Mouse (Mus musculus) forebrain, embryonic 16.5 days (tissue): ENCODE data around the gene Aimp2. TPM values are rescaled to one million over a fixed set of nuclear protein-coding genes. Genes with fewer than 3 reads are reported as not detected.

Experiments used
- ATAC-seq: fragments of 200-750 bp; cut with Nextera tagmentation; 2 replicates; pipeline ENCODE4 v1.8.0; 2017; ENCODE audit warnings: mild to moderate bottlenecking, moderate library complexity
- H3K27ac ChIP-seq: fragments of 300-500 bp; sonication (generic); 2 replicates; pipeline ENCODE4 v1.5.1; 2014; ENCODE audit warnings: low read length, control low read depth
- H3K27me3 ChIP-seq: fragments of 300-500 bp; sonication (generic); replicated peaks from 2 replicates; pipeline ENCODE4 v1.6.1; 2014; ENCODE audit warnings: low read length; ENCODE audit not compliant: control insufficient read depth, insufficient read depth
- H3K36me3 ChIP-seq: fragments of 300-500 bp; sonication (generic); 2 replicates; pipeline ENCODE4 v1.6.1; 2014; ENCODE audit not compliant: control insufficient read depth, insufficient read depth
- H3K4me1 ChIP-seq: fragments of 300-500 bp; sonication (generic); replicated peaks from 2 replicates; pipeline ENCODE4 v1.6.1; 2014; ENCODE audit warnings: low read length; ENCODE audit not compliant: control insufficient read depth, insufficient read depth
- H3K4me2 ChIP-seq: fragments of 300-500 bp; sonication (generic); 2 replicates; pipeline ENCODE4 v1.6.1; 2014; ENCODE audit warnings: mild to moderate bottlenecking, low read length, control low read depth
- H3K4me3 ChIP-seq: fragments of 300-500 bp; sonication (generic); replicated peaks from 2 replicates; pipeline ENCODE4 v1.5.1; 2014; ENCODE audit warnings: mild to moderate bottlenecking, low read length, control low read depth
- H3K9ac ChIP-seq: fragments of 300-500 bp; sonication (generic); replicated peaks from 2 replicates; pipeline ENCODE4 v1.6.1; 2014; ENCODE audit warnings: low read depth, low read length, control low read depth
- H3K9me3 ChIP-seq: fragments of 300-500 bp; sonication (generic); 2 replicates; pipeline ENCODE4 v1.6.1; 2016; ENCODE audit warnings: low read length; ENCODE audit not compliant: control insufficient read depth
- WGBS: fragments of 180-500 bp; shearing (Covaris S2); extraction: QIAGEN DNeasy Blood & Tissue Kit; methylation state at CpG from one replicate; pipeline ENCODE4 v1.1.7; 2014; 5-methylcytosine and 5-hydroxymethylcytosine counted together
- polyA plus RNA-seq: library from polyadenylated mRNA; unstranded; fragments of >200 nt; fragmentation: Nextera tagmentation; extraction: Ambion mirVana; gene quantifications from 2 replicates; pipeline ENCODE4 v1.2.1, GENCODE M21; 2015

Aimp2 gene
- polyA plus RNA-seq = 97.9 and 99.5 TPM in 2 replicates

GRCm38 (mm10) chr5:143909417-143910400 is at the start of gene Aimp2, which contains the start of gene Pms2:
Gene Aimp2 (minus strand): TSS chr5:143909847.
Gene Pms2 (plus strand): TSS chr5:143909964.
- peak within 1 kb of the TSS; percentile 69 for H3K9ac ChIP-seq
- H3K27ac ChIP-seq = peak within 1 kb of the TSS; percentile 90
- H3K27me3 ChIP-seq = no peaks in the 10 kb centered on the region
- no peaks in the 10 kb centered on the region for H3K9me3 ChIP-seq
- H3K4me2 ChIP-seq = peak within 1 kb of the TSS; percentile 88
- H3K4me1 ChIP-seq = peaks cover 24% of the 10 kb centered on the region
- peak within 1 kb of the TSS; percentile 94 for H3K4me3 ChIP-seq
- under 1% methylated on average over 70 of the region's 70 CpGs for WGBS
- peak; percentile 99 for ATAC-seq
- H3K36me3 ChIP-seq = no peaks in the 10 kb centered on the region; the same call in 1 of the 2 replicates

GRCm38 (mm10) chr5:143957101-143957500 is 47.5 kb upstream of the Aimp2 start:
- no peaks in the 10 kb centered on the region for H3K27me3 ChIP-seq
- H3K4me1 ChIP-seq = no peaks in the 10 kb centered on the region
- WGBS = 93% methylated on average over 6 of the region's 6 CpGs
- no peak for ATAC-seq
- H3K27ac ChIP-seq = no peak overlapping the region
- H3K9me3 ChIP-seq = no peaks in the 10 kb centered on the region
- no peak overlapping the region for H3K9ac ChIP-seq
- H3K4me3 ChIP-seq = no peak overlapping the region
- no peaks in the 10 kb centered on the region for H3K36me3 ChIP-seq
- no peak overlapping the region for H3K4me2 ChIP-seq

- no peak overlapping the region for H3K4me2 ChIP-seq
- ATAC-seq = no peak
- 55% methylated on average over 5 of the region's 5 CpGs for WGBS
These were observed 40.4 kb upstream of the Aimp2 start for GRCm38 (mm10) chr5:143950016-143950415.

GRCm38 (mm10) chr5:143948361-143948760 is 38.7 kb upstream of the Aimp2 start:
- no peaks in the 10 kb centered on the region for H3K4me1 ChIP-seq
- H3K4me2 ChIP-seq = no peak overlapping the region
- H3K27me3 ChIP-seq = no peaks in the 10 kb centered on the region
- H3K9me3 ChIP-seq = no peaks in the 10 kb centered on the region
- H3K27ac ChIP-seq = no peak overlapping the region
- no peak for ATAC-seq
- WGBS = 89% methylated on average over 12 of the region's 12 CpGs
- H3K36me3 ChIP-seq = no peaks in the 10 kb centered on the region
- H3K4me3 ChIP-seq = no peak overlapping the region
- H3K9ac ChIP-seq = no peak overlapping the region

More at GRCm38 (mm10) chr5:143950016-143950415, 40.4 kb upstream of the Aimp2 start:
- Histone ChIP-seq H3K27ac (no peak overlapping the region), H3K36me3 (no peaks in the 10 kb centered on the region), H3K9me3 (no peaks in the 10 kb centered on the region), H3K4me1 (no peaks in the 10 kb centered on the region), H3K4me3 (no peak overlapping the region), H3K9ac (no peak overlapping the region), H3K27me3 (no peaks in the 10 kb centered on the region)

- ATAC-seq = peak; percentile 82
- H3K4me1 ChIP-seq = no peaks in the 10 kb centered on the region
- no peaks in the 10 kb centered on the region for H3K9me3 ChIP-seq
- no peaks in the 10 kb centered on the region for H3K27me3 ChIP-seq
- H3K4me2 ChIP-seq = no peak overlapping the region
- H3K9ac ChIP-seq = no peak overlapping the region
- no peak overlapping the region for H3K4me3 ChIP-seq
- WGBS = 76% methylated on average over 14 of the region's 14 CpGs
- H3K36me3 ChIP-seq = no peaks in the 10 kb centered on the region
- H3K27ac ChIP-seq = peak overlapping the region; percentile 87
These were observed 33.8 kb upstream of the Aimp2 start for GRCm38 (mm10) chr5:143943231-143944125.

GRCm38 (mm10) chr5:143941588-143941987 is 31.9 kb upstream of the Aimp2 start:
- Histone ChIP-seq H3K27ac (no peak overlapping the region), H3K36me3 (no peaks in the 10 kb centered on the region), H3K4me1 (no peaks in the 10 kb centered on the region), H3K4me3 (no peak overlapping the region), H3K4me2 (no peak overlapping the region), H3K9me3 (no peaks in the 10 kb centered on the region), H3K27me3 (no peaks in the 10 kb centered on the region), H3K9ac (no peak overlapping the region)
- 26% methylated on average over 9 of the region's 10 CpGs for WGBS
- no peak for ATAC-seq

GRCm38 (mm10) chr5:143936156-143936555 is 26.5 kb upstream of the Aimp2 start:
- no peak for ATAC-seq
- H3K27me3 ChIP-seq = no peaks in the 10 kb centered on the region
- H3K4me2 ChIP-seq = no peak overlapping the region
- no peak overlapping the region for H3K9ac ChIP-seq
- no peak overlapping the region for H3K4me3 ChIP-seq
- H3K9me3 ChIP-seq = no peaks in the 10 kb centered on the region
- 91% methylated on average over 9 of the region's 9 CpGs for WGBS
- 0 out of 2 replicates have a peak, but pooled peaks cover 3% of the 10 kb centered on the region for H3K4me1 ChIP-seq
- H3K27ac ChIP-seq = no peak overlapping the region
- 0 out of 2 replicates have a peak, but pooled peaks cover 2% of the 10 kb centered on the region for H3K36me3 ChIP-seq

GRCm38 (mm10) chr5:143933875-143934274 is 24.2 kb upstream of the Aimp2 start:
- no peak for ATAC-seq
- no peak overlapping the region for H3K9ac ChIP-seq
- no peak overlapping the region for H3K27ac ChIP-seq
- H3K4me1 ChIP-seq = 0 out of 2 replicates have a peak, but pooled peaks cover 3% of the 10 kb centered on the region
- H3K4me3 ChIP-seq = no peak overlapping the region
- no peaks in the 10 kb centered on the region for H3K27me3 ChIP-seq
- 81% methylated on average over 1 of the region's 1 CpGs for whole genome bisulfite sequencing
- no peak overlapping the region for H3K4me2 ChIP-seq
- H3K36me3 ChIP-seq = peaks cover 16% of the 10 kb centered on the region
- H3K9me3 ChIP-seq = no peaks in the 10 kb centered on the region

GRCm38 (mm10) chr5:143933414-143933813 is 23.8 kb upstream of the Aimp2 start:
- H3K27ac ChIP-seq = no peak overlapping the region
- no peak overlapping the region for H3K4me2 ChIP-seq
- 91% methylated on average over 11 of the region's 11 CpGs for WGBS
- peaks cover 19% of the 10 kb centered on the region for H3K36me3 ChIP-seq
- no peak overlapping the region for H3K9ac ChIP-seq
- H3K27me3 ChIP-seq = no peaks in the 10 kb centered on the region
- H3K4me3 ChIP-seq = no peak overlapping the region
- no peaks in the 10 kb centered on the region for H3K9me3 ChIP-seq
- no peak for ATAC-seq
- H3K4me1 ChIP-seq = 0 out of 2 replicates have a peak, but pooled peaks cover 3% of the 10 kb centered on the region
